Mouse (Mus musculus) lung, postnatal 0 days (tissue): Measurements from ENCODE around the gene 9430007A20Rik.

Source experiments
- CTCF ChIP-seq: IDR thresholded peaks from 2 replicates; pipeline ENCODE4 v1.5.1; 2016; ENCODE audit warnings: antibody characterized with exemption, mild to moderate bottlenecking
- EP300 ChIP-seq: IDR thresholded peaks from 2 replicates; pipeline ENCODE4 v1.6.1; 2016; ENCODE audit warnings: antibody characterized with exemption, mild to moderate bottlenecking, control low read depth

- TF ChIP-seq EP300 (no peak), CTCF (no peak)
These were observed at the start of gene 9430007A20Rik for GRCm38 (mm10) chr4:144519522-144519921.
